Mouse (Mus musculus) hindbrain, embryonic 11.5 days (tissue): ENCODE results near the gene Smbd1. TPM values are rescaled to one million over a fixed set of nuclear protein-coding genes. Genes with fewer than 3 reads are reported as not detected.

Experiments used
- ATAC-seq: fragments of 200-750 bp; cut with Nextera tagmentation; 2 replicates; pipeline ENCODE4 v1.8.0; 2017; ENCODE audit warnings: mild to moderate bottlenecking, moderate TSS enrichment, moderate library complexity; ENCODE audit not compliant: low FRiP score
- DNase-seq: peaks from one replicate; pipeline ENCODE4 v3.0.0-alpha.2; 2015; ENCODE audit warnings: low spot score
- H3K27ac ChIP-seq: fragments of 300-500 bp; sonication (generic); 2 replicates; pipeline ENCODE4 v1.5.1; 2014; ENCODE audit warnings: mild to moderate bottlenecking, low read depth, low read length
- H3K27me3 ChIP-seq: fragments of 300-500 bp; sonication (generic); 2 replicates; pipeline ENCODE4 v1.6.1; 2014; ENCODE audit warnings: mild to moderate bottlenecking, low read length, moderate library complexity, mixed read lengths; ENCODE audit not compliant: control insufficient read depth, insufficient read depth
- H3K36me3 ChIP-seq: fragments of 300-500 bp; sonication (generic); 2 replicates; pipeline ENCODE4 v1.6.1; 2014; ENCODE audit warnings: mild to moderate bottlenecking, low read length, moderate library complexity, mixed read lengths; ENCODE audit not compliant: control insufficient read depth, insufficient read depth
- H3K4me1 ChIP-seq: fragments of 300-500 bp; sonication (generic); replicated peaks from 2 replicates; pipeline ENCODE4 v1.6.1; 2014; ENCODE audit warnings: low read length, mixed read lengths; ENCODE audit not compliant: control insufficient read depth, insufficient read depth
- H3K4me2 ChIP-seq: fragments of 300-500 bp; sonication (generic); replicated peaks from 2 replicates; pipeline ENCODE4 v1.6.1; 2014; ENCODE audit warnings: mild to moderate bottlenecking, low read depth, low read length
- H3K4me3 ChIP-seq: fragments of 300-500 bp; sonication (generic); 2 replicates; pipeline ENCODE4 v1.5.1; 2014; ENCODE audit warnings: low read depth, low read length
- H3K9ac ChIP-seq: fragments of 300-500 bp; sonication (generic); 2 replicates; pipeline ENCODE4 v1.6.1; 2014; ENCODE audit warnings: low read depth, low read length
- H3K9me3 ChIP-seq: fragments of 300-500 bp; sonication (generic); 2 replicates; pipeline ENCODE4 v1.6.1; 2016; ENCODE audit warnings: low read length; ENCODE audit not compliant: control insufficient read depth
- WGBS: fragments of 180-500 bp; shearing (Covaris S2); extraction: QIAGEN DNeasy Blood & Tissue Kit; methylation state at CpG from one replicate; pipeline ENCODE4 v1.1.7; 2014; 5-methylcytosine and 5-hydroxymethylcytosine counted together
- polyA plus RNA-seq: library from polyadenylated mRNA; unstranded; fragments of >200 nt; fragmentation: Nextera tagmentation; extraction: Ambion mirVana; gene quantifications from 2 replicates; pipeline ENCODE4 v1.2.1, GENCODE M21; 2014

Gene Smbd1
- polyA plus RNA-seq, 1 experiment from 2014 or later = not detected

- DNase-seq (no peak), ATAC-seq (no peak)
- no peaks in the 10 kb centered on the region for H3K9me3 ChIP-seq
- no peak overlapping the region for H3K4me3 ChIP-seq
- no peak overlapping the region for H3K9ac ChIP-seq
- no peaks in the 10 kb centered on the region for H3K36me3 ChIP-seq
- WGBS = 90% methylated on average over 4 of the region's 4 CpGs
- no peaks in the 10 kb centered on the region for H3K27me3 ChIP-seq
- H3K4me2 ChIP-seq = no peak overlapping the region
- H3K27ac ChIP-seq = no peak overlapping the region
- no peaks in the 10 kb centered on the region for H3K4me1 ChIP-seq
Measured at GRCm38 (mm10) chr16:32831501-32831900, 21.2 kb upstream of the Smbd1 start.

DNA sequence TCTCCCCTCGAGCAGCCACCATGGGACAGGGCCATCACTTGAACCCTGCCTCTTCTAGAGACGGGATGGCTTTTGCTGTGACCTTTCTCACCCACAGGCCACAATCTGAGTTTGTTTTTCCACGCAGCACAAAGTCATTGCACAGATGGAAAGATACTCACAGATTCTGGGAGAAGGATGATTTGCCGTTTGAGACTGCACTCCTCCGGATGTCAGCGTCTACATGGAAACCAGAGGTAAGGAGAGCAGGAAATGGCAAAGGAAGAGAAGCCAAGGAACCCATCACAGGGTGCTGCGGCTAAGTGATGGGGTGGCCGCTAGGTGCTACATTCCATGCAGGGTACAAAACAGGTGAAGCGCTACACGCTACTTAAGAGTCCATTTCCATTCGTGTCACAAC is 18.8 kb upstream of the Smbd1 start:
- Histone ChIP-seq H3K4me3 (no peak overlapping the region), H3K9me3 (no peaks in the 10 kb centered on the region), H3K36me3 (no peaks in the 10 kb centered on the region), H3K4me2 (no peak overlapping the region), H3K27me3 (no peaks in the 10 kb centered on the region), H3K4me1 (no peaks in the 10 kb centered on the region), H3K9ac (no peak overlapping the region), H3K27ac (no peak overlapping the region)
- WGBS = 86% methylated on average over 11 of the region's 11 CpGs
- no peak for DNase-seq
- ATAC-seq = no peak

DNA sequence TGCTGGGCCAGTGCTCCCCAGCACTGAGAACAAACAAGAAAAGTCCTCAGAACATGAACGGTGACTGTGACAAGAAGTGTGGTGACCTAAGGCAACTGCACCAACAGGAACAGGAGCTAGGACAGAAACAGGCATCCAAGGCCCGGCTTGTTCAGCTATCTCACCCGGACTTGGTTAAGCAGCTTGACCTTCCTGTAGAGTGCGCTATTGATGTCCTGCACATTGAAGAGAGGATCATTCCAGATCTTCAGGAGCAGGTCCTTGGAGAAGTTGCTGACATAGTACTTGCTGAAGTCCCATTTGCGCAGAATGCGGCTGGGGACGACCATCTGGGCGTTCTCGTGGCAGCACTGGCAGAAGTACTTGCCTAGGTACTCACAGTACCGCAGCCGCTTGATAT is 16.2 kb upstream of the Smbd1 start:
- Histone ChIP-seq H3K27me3 (no peaks in the 10 kb centered on the region), H3K27ac (no peak overlapping the region), H3K4me3 (no peak overlapping the region), H3K4me2 (no peak overlapping the region), H3K9me3 (no peaks in the 10 kb centered on the region), H3K36me3 (no peaks in the 10 kb centered on the region), H3K9ac (no peak overlapping the region), H3K4me1 (no peaks in the 10 kb centered on the region)
- ATAC-seq (no peak), DNase-seq (no peak)
- 96% methylated on average over 11 of the region's 11 CpGs for WGBS

DNA sequence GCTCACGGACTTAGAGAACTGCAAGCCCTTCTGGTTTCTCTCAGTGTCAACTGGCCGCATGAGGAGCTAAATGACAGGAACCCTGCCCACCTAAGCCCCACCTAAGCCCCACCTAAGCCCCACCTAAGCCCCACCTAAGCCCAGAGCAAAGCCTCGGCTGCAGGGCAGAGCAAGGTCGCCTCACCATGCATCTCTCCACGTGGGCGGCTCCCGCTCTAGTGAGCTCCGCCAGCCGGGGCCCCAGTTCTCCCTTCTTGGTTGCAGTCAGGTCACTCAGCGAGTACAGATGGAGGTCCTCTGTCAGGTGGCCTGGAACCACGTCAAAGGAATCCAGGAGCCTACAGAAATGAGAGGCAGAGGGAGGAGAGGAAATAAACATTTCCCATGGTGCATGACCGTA is 15.1 kb upstream of the Smbd1 start:
- Histone ChIP-seq H3K9ac (no peak overlapping the region), H3K9me3 (no peaks in the 10 kb centered on the region), H3K27ac (no peak overlapping the region), H3K27me3 (no peaks in the 10 kb centered on the region), H3K4me2 (no peak overlapping the region), H3K36me3 (no peaks in the 10 kb centered on the region), H3K4me3 (no peak overlapping the region), H3K4me1 (no peaks in the 10 kb centered on the region)
- DNase-seq (no peak), ATAC-seq (no peak)
- WGBS = 86% methylated on average over 12 of the region's 12 CpGs

- no peaks in the 10 kb centered on the region for H3K36me3 ChIP-seq
- ATAC-seq (no peak), DNase-seq (no peak)
- H3K4me1 ChIP-seq = no peaks in the 10 kb centered on the region
- WGBS = 94% methylated on average over 13 of the region's 13 CpGs
- no peaks in the 10 kb centered on the region for H3K27me3 ChIP-seq
- no peaks in the 10 kb centered on the region for H3K9me3 ChIP-seq
- H3K9ac ChIP-seq = no peak overlapping the region
- no peak overlapping the region for H3K4me3 ChIP-seq
- H3K27ac ChIP-seq = no peak overlapping the region
- no peak overlapping the region for H3K4me2 ChIP-seq
Measured at GRCm38 (mm10) chr16:32824061-32824460, 13.8 kb upstream of the Smbd1 start.

GRCm38 (mm10) chr16:32823487-32823886 is 13.2 kb upstream of the Smbd1 start:
- DNase-seq (no peak), ATAC-seq (no peak)
- Histone ChIP-seq H3K9me3 (no peaks in the 10 kb centered on the region), H3K27me3 (no peaks in the 10 kb centered on the region), H3K9ac (no peak overlapping the region), H3K36me3 (no peaks in the 10 kb centered on the region), H3K27ac (no peak overlapping the region), H3K4me2 (no peak overlapping the region), H3K4me3 (no peak overlapping the region), H3K4me1 (no peaks in the 10 kb centered on the region)
- 90% methylated on average over 8 of the region's 8 CpGs for whole genome bisulfite sequencing

DNA sequence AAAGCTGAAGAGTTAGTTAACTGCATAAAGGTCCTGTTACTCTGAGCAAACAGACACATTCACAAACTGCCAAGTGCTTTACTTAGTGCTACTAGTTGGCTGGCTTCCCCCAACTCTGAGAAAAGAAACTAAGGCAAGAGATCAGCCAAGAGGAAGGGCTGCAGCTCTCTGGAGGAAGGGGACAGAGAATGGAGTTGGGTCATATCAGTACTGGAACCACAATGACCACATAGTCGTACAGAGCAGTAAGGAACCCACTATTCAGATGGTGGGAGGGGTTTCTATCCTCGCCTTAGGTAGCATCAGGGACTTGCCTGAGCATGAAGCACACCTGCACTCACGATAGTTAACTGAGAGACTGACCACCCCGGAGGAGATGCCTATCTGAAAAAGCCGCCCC is 12.6 kb upstream of the Smbd1 start:
- H3K9me3 ChIP-seq = no peaks in the 10 kb centered on the region
- H3K4me2 ChIP-seq = no peak overlapping the region
- DNase-seq (no peak), ATAC-seq (no peak)
- H3K36me3 ChIP-seq = no peaks in the 10 kb centered on the region
- no peaks in the 10 kb centered on the region for H3K4me1 ChIP-seq
- H3K27me3 ChIP-seq = no peaks in the 10 kb centered on the region
- WGBS = 87% methylated on average over 5 of the region's 5 CpGs
- no peak overlapping the region for H3K4me3 ChIP-seq
- H3K27ac ChIP-seq = no peak overlapping the region
- H3K9ac ChIP-seq = no peak overlapping the region

- H3K36me3 ChIP-seq = no peaks in the 10 kb centered on the region
- H3K9me3 ChIP-seq = no peaks in the 10 kb centered on the region
- 82% methylated on average over 6 of the region's 6 CpGs for WGBS
- ATAC-seq = no peak
- no peaks in the 10 kb centered on the region for H3K27me3 ChIP-seq
- no peak overlapping the region for H3K4me2 ChIP-seq
- H3K27ac ChIP-seq = no peak overlapping the region
- DNase-seq = no peak
- H3K9ac ChIP-seq = no peak overlapping the region
- no peaks in the 10 kb centered on the region for H3K4me1 ChIP-seq
- no peak overlapping the region for H3K4me3 ChIP-seq
Measured at GRCm38 (mm10) chr16:32822450-32822827, 12.2 kb upstream of the Smbd1 start.

DNA sequence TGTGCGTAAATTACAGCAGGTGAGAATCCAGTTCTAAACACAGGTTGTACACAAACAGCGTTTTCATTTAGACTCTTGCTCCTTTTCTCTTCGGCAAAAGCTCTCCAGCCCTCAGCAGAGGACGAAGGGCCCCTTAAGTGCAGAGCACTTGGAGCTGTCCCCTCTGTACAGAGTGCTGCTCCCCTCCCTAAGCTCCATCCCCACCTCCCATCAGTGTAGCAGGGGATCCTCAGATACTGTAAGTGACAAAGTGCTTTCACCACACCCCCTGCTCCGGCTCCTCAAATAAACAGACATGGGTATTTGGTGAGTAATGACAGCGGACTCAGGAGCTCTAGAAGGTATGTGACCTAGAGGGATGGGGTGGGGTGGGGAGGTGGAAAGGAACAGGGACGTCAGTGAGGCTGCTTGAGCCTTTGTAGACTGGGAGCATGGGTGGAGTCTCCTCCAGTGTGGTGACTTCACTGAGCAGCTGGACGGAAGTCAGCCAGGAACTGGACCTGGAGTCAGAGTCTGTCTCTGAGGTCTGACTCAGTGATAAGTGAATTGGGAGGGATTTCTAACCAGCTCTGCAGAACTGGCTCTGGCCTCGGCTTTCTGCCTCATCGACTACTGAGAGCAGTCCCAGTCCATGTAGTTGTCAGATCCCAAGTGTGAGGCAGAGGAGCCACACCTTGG is 11.6 kb upstream of the Smbd1 start:
- Histone ChIP-seq H3K4me2 (no peak overlapping the region), H3K4me1 (no peaks in the 10 kb centered on the region), H3K9ac (no peak overlapping the region), H3K9me3 (no peaks in the 10 kb centered on the region), H3K27ac (no peak overlapping the region), H3K27me3 (no peaks in the 10 kb centered on the region), H3K4me3 (no peak overlapping the region), H3K36me3 (no peaks in the 10 kb centered on the region)
- DNase-seq (no peak), ATAC-seq (no peak)
- WGBS = 79% methylated on average over 10 of the region's 10 CpGs
